Mouse (Mus musculus) v-Abl transformed pro-B cells (cell line): ENCODE results near the gene Cdkal1.

ENCODE experiments used
- in situ Hi-C, 2 experiments: fragments of 400-800 bp; cut with MboI; formaldehyde crosslinking; loops; one replicate each; pipeline ENCODE4 v1.15.1; 2025; ENCODE audit not compliant: unreplicated experiment in 2 of 2

Cdkal1 gene

GRCm38 (mm10) chr13:29483950-29484349 lies 371.5 kb downstream of the Cdkal1 start:
- in situ Hi-C loops, result no loop called here

DNA sequence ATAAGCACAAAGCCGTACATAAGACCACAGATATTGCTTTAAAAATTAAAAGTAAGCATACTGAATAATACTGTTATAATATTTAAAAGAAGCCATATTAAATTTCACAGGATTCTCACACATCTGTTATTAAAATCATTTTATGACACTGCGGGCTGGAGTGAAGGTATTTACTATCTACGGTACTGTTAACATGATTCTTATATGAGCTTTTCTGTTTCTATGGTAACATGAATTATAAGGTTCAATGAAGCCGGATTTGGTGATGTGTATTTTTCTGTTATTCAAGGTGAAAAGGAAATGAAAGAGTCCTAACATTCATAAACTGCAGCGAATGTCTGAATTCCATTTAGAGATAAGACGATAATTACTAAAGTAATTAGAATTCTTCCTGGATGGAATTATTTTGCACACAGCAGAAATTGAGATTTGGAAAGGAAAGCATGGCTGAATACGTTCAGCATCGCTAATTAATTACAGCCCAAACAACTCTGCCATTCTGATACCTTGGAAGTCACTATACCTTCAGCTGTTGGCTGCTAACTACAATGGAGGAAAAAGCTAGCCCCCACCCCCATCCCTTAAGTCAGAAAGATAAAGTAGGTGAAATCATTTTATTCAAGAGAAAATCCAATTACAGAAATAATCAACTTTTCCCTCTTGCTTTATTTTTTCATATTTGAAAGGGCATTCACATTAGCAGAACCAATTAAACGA lies 373.2 kb downstream of the Cdkal1 start:
- in situ Hi-C loops, result no loop called here

- in situ Hi-C loops, result no loop called here
Observed at GRCm38 (mm10) chr13:29476421-29476820, 379.1 kb downstream of the Cdkal1 start.

DNA sequence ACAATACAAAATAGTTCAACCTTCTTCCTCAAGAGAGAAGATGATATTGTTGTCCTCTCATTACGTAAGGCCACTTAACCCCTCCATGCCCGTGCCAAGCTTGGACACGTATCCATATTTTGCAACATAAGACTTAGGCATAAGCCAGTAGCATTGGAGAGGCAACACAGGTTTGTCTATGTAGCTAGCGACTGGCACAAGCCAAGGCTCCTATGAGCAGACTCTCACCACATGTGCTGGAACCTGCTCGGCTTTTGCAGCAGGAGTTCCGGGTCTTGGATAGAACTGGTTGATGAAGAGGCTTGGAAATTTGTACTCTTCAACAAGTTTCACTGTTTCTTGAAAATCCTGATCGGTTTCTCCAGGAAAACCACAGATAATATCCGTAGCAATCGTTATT lies 381.2 kb downstream of the Cdkal1 start:
- in situ Hi-C loops, result no loop called here

DNA sequence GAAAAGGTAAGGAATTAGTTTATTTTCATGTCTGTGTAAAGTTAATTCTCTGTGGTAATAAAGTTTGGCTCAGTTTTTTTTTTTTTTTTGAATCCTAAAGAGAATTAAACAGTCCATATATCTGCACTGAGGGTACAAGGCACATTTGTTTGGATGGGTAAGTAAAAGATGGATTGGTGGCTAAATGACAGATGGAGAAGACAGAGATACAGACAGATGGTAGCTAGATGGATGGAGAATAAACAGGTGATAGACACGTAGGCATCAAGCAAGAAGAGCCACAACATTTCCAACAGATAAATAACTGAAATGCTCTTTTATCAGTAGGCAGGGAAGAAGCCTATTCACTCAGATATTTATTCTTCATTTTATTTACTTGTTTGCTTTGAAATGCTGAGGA lies 381.7 kb downstream of the Cdkal1 start:
- in situ Hi-C loops, result no loop called here

DNA sequence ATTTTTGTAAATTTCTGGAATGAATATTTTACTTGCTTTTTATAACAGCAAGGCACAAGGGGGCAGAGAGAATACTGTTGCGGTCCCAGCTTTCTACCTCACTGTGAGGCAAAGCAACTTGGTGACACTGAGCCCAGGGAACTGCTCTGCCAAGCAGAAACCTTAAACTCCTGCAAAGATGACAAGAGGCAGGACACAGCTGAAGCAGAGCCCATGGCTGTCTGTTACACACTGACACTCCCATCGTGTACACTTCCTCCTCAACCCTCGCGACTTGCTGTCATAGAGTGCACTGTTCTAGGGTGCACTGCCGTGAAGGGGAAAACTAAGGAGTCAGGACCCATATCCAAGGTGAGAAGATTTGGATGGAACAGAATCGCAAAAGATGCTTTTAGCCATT lies 393.2 kb downstream of the Cdkal1 start:
- in situ Hi-C loops, result no loop called here

DNA sequence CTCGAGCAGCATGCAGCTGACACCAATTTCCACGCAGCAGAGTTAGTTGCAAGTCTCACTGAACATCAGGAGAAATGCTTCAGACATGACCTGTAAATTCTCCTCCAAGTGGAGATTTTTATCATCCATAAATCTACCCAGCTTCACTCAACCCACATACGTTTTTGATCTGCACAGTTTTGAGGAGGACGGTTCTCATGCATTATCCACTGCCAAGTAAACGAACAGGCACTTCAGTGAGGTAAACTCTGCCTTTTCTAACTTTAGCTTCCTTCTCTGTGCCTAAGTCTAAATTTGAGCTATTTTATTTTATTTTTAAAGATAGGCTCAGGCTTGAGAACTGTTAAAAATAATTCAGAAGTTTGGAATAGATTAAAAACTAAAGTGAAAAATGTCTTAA lies 394.7 kb downstream of the Cdkal1 start:
- in situ Hi-C loops, result no loop called here

DNA sequence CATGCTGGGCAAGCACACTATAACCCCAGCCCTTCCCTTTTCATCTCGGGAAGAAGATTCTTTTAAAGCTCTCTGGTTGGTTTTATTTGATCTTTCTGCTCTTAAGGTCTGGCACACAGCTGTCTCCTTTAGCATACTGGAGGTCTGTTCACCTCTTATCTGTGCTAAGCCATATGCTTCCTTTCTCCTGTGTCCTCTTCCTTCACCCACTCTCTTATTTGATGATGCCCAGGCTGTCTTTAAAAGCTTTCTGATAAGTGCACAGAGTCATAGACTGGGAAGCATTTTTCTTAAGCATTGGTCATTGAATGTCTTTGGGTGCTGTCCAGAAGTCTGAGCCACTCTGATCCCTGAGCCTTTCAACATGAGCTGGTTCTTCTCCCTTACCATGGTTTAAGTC lies 397.1 kb downstream of the Cdkal1 start:
- in situ Hi-C loops, result no loop called here

- in situ Hi-C loops, result loop anchor here in 1 of 2 experiments (10.0 kb wide), 1 partner anchor 168 kb away; no protein-coding TSS in a partner anchor
Observed at GRCm38 (mm10) chr13:29437067-29437466, 418.4 kb downstream of the Cdkal1 start.

GRCm38 (mm10) chr13:29434726-29435125 lies 420.7 kb downstream of the Cdkal1 start:
- in situ Hi-C loops, result loop anchor here in 1 of 2 experiments (10.0 kb wide), 1 partner anchor 170 kb away; no protein-coding TSS in a partner anchor

GRCm38 (mm10) chr13:29430919-29431318 lies 424.6 kb downstream of the Cdkal1 start:
- in situ Hi-C loops, result loop anchor here in 1 of 2 experiments (10.0 kb wide), 1 partner anchor 174 kb away; no protein-coding TSS in a partner anchor

DNA sequence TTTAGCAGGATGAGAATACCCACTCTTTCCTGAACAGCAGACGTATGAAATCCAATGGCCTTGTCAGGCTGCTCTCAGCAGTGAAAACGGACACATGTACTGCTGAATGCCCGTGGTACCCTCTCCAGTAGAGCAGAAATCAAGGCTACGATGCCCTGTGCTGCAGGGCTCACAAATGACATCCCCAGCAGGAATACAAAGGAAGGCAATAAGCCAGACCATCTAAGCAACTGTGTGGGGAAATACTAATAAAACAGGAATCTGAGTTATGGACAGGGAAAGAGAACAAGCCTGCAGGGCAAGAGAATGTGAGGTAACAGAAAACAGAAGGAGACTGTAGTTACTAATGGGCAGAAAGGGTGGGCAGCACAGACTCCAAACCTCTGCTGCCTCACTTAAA lies 425.6 kb downstream of the Cdkal1 start:
- in situ Hi-C loops, result loop anchor here in 1 of 2 experiments (10.0 kb wide), 1 partner anchor 175 kb away; no protein-coding TSS in a partner anchor

DNA sequence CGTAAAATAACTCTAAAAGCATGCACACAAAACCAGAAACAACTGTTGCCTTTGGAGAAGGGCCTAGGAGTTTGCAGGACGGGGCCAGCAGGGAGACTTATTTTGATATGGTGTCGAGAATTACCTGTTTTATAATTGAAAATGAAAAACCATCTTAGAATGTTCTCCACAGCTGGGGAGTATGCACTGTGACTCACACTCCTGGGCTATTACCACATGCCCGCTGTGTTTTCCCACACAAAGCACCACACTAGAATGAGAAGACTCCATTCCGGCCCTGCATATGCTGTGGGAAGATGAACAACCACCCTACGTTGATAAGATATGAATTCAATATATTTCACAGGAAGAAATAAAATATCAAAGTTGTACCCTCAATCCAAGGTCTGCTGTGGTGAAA lies 426.3 kb downstream of the Cdkal1 start:
- in situ Hi-C loops, result no loop called here

DNA sequence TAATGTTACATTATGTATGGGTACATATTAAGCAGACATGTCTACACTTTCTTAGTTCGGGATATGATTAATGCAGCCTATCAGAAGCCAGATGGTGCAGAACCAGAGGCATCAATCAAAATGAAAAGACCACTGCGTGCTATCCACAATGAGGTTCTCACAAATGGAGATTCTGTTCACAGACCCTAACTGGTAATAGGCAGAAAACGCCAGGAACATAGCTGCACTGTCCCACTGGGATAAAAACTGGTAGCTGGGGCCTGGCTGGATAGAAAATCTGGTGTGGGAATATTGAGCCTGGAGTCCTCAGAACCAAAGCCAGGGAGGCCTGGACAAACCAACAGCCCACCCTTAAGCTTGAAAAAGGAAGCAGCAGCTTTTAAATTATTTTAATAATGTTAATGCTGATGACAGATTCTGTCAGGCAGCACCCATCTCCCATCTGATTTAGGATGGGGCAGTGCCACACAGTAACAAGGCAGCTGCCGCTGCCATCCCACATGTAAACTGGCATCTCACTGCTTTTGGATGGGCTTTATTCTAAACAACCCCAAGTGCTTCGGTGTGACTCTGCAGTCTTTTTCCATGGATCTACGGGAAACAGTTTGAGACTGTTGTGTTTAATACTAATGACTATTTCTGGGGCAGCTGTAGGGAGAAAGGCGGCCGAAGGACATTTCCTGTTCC lies 438.9 kb downstream of the Cdkal1 start:
- in situ Hi-C loops, result no loop called here

DNA sequence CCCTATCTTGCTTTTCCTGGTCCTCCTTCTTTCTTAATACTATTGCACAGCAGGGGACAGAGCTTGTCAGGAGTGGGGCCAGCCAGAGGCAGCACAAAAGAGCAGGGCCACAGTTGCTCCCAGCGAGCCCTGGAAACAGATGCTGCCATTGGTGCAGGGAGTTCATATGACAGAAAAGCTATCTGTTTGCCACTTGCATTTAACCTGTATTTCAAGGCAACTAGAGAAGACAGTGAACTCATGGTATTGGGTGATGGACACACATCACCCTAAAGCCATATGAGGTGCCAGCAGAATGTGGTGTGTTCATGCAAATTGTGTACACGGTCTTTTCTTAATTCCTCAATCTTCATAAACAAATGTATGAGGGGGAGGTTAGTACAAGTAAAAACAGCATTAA lies 439.5 kb downstream of the Cdkal1 start:
- in situ Hi-C loops, result no loop called here

- in situ Hi-C loops, result no loop called here
Observed at GRCm38 (mm10) chr13:29414878-29415277, 440.6 kb downstream of the Cdkal1 start.

GRCm38 (mm10) chr13:29414470-29414869 lies 441.0 kb downstream of the Cdkal1 start:
- in situ Hi-C loops, result no loop called here

GRCm38 (mm10) chr13:29411176-29411575 lies 444.3 kb downstream of the Cdkal1 start:
- in situ Hi-C loops, result no loop called here

DNA sequence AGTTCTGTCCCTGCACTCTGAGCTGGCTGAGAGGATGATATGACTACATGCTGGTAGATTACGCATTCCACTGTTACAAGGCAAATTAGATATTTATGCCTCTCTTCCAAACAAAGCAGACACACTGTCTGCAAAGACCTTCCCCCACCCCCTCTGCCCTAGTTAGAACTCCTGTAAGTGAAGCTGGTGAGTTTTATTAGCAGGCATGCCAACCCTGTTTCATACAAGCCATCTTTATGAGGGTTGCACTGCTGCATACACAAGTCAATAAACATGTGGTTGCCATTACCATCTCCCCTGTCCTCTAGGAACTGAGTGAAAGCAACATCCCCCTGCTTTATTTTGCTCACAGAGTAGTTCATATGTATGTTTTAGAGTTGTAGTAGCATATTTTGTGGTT lies 447.9 kb downstream of the Cdkal1 start:
- in situ Hi-C loops, result no loop called here

DNA sequence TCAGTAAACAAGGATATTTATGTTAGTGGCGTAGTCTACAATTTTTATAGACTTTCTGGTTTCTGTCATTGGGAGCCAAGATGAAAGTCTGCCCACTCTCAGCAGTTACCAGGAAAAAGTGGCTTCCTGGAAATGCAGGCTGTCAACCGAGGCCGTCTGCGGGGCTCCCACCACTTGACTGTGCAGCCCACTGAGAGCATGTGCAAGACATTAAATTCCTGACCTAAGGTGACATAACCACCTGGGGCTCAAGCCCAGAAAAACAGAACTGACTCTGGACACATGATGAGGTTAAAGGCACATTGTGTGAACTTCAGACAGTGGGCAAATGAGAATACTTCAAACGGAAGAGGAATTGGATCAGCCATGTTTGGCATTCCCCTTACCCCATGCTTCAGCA lies 450.2 kb downstream of the Cdkal1 start:
- in situ Hi-C loops, result no loop called here

- in situ Hi-C loops, result no loop called here
Observed at GRCm38 (mm10) chr13:29403217-29403616, 452.3 kb downstream of the Cdkal1 start.

- in situ Hi-C loops, result no loop called here
Observed at GRCm38 (mm10) chr13:29402526-29403040, 452.9 kb downstream of the Cdkal1 start.
